Mouse (Mus musculus) kidney, embryonic 15.5 days (tissue): ENCODE data around the gene Ldb2. TPM values are rescaled to one million over a fixed set of nuclear protein-coding genes. Genes with fewer than 3 reads are reported as not detected.

Source experiments
- ATAC-seq: fragments of 200-750 bp; cut with Nextera tagmentation; replicated peaks from 2 replicates; pipeline ENCODE4 v1.8.0; 2017; ENCODE audit warnings: moderate TSS enrichment; ENCODE audit not compliant: low FRiP score
- H3K27ac ChIP-seq: fragments of 300-500 bp; sonication (generic); 2 replicates; pipeline ENCODE4 v1.5.1; 2015; ENCODE audit warnings: mild to moderate bottlenecking, inconsistent platforms
- H3K27me3 ChIP-seq: fragments of 300-500 bp; sonication (generic); 2 replicates; pipeline ENCODE4 v1.6.1; 2015; ENCODE audit warnings: inconsistent platforms
- H3K36me3 ChIP-seq: fragments of 300-500 bp; sonication (generic); 2 replicates; pipeline ENCODE4 v1.6.1; 2015; ENCODE audit warnings: inconsistent platforms
- H3K4me1 ChIP-seq: fragments of 300-500 bp; sonication (generic); 2 replicates; pipeline ENCODE4 v1.6.1; 2015; ENCODE audit warnings: inconsistent platforms
- H3K4me2 ChIP-seq: fragments of 300-500 bp; sonication (generic); 2 replicates; pipeline ENCODE4 v1.6.1; 2015; ENCODE audit warnings: moderate library complexity, mild to moderate bottlenecking, inconsistent platforms
- H3K4me3 ChIP-seq: fragments of 300-500 bp; sonication (generic); replicated peaks from 2 replicates; pipeline ENCODE4 v1.5.1; 2015; ENCODE audit warnings: mild to moderate bottlenecking, inconsistent platforms
- H3K9ac ChIP-seq: fragments of 300-500 bp; sonication (generic); 2 replicates; pipeline ENCODE4 v1.6.1; 2015; ENCODE audit warnings: mild to moderate bottlenecking, inconsistent platforms
- H3K9me3 ChIP-seq: fragments of 300-500 bp; sonication (generic); replicated peaks from 2 replicates; pipeline ENCODE4 v1.6.1; 2016; ENCODE audit warnings: inconsistent platforms
- WGBS: fragments of 180-500 bp; shearing (Covaris S2); methylation state at CpG from one replicate; pipeline ENCODE4 v1.1.7; 2015; ENCODE audit warnings: mixed read lengths; 5-methylcytosine and 5-hydroxymethylcytosine counted together
- polyA plus RNA-seq: library from polyadenylated mRNA; unstranded; fragments of >200 nt; fragmentation: Nextera tagmentation; extraction: Ambion mirVana; gene quantifications from 2 replicates; pipeline ENCODE4 v1.2.1, GENCODE M21; 2015

The Ldb2 gene
- polyA plus RNA-seq, 1 experiment from 2014 or later, result 89.7 TPM

DNA sequence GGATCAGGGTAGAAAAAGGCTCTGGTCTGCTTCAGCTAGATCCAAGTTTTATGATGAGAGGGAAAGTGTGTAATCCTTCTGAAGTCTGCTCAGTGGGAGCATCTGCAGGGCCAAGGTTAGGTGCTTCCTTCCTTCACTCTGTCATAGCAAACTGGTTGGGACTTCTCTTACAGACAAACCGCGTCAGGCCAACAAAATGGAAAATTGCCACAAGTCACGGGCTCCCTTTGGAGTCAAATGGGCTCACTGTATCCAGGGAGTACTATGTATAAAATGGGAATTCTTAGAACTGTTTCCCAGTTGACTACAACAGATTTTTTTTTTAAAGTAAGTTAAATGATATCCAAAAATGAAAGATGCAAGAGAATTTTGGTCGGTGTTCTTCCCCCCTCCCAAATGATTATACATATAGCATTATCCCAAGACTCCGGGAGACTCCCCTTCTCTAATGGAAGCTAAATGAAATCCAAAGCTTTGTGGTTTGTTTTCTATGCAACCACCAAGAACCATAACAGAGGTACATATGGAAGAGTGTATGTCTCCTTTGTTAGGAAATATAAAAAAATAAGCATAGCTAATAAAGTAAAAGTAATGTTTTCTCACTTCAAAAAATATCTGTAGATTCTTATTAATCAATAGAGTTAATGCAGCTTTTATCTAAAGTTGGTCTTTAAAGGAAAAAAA lies 262.0 kb downstream of the Ldb2 start:
- no peak for ATAC-seq
- 94% methylated on average over 5 of the region's 5 CpGs for WGBS
- no peak overlapping the region for H3K9ac ChIP-seq
- H3K4me1 ChIP-seq, result 0 out of 2 replicates have a peak, but pooled peaks cover 1% of the 10 kb centered on the region
- H3K27ac ChIP-seq, result no peak overlapping the region
- H3K9me3 ChIP-seq, result no peaks in the 10 kb centered on the region
- H3K4me3 ChIP-seq, result no peak overlapping the region
- H3K4me2 ChIP-seq, result no peak overlapping the region
- no peaks in the 10 kb centered on the region for H3K27me3 ChIP-seq
- H3K36me3 ChIP-seq, result peaks cover 9% of the 10 kb centered on the region; the same call in 1 of the 2 replicates

DNA sequence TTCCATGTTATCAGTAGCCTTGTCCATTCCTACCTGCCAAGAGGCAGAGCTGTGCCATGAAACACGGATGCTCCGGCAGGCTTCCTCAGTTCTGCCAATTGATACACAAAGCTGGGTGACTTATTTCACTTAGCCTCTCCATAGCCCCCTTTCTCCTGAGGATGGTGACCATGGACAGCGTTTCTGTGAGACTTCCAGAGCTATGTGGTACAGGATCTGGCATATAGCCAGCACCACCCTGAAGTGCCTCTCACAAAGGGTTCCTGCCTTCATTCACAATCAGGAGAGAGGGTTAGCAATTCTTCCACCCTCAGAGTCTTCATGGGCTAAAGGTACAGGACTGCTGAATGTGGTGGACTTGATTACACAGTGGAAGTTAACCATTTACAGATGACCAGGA lies 270.0 kb downstream of the Ldb2 start:
- Histone ChIP-seq H3K9me3 (no peaks in the 10 kb centered on the region), H3K36me3 (no peaks in the 10 kb centered on the region), H3K27me3 (no peaks in the 10 kb centered on the region), H3K4me1 (no peaks in the 10 kb centered on the region), H3K27ac (no peak overlapping the region), H3K9ac (no peak overlapping the region), H3K4me2 (no peak overlapping the region), H3K4me3 (no peak overlapping the region)
- ATAC-seq, result peak; percentile 46; the same call in 1 of the 2 replicates
- 73% methylated on average over 3 of the region's 3 CpGs for WGBS

DNA sequence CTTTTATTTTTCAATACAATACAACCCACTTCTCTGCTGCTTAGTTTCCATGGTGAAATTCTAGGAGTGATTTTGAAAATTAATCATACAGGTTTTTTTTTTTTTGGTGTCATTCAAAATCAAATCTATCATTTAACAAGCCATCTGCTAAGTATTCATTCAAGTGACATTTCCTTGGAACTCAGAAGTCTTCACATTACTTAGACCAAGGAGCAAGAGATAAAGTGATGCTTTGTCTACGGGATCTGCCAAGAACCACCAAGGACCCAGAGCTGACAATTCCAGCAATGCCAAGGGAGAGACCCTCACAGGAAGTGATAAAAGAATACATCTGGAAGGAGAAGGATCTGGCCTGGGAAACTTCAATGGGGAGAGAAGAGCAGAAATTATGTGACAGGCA lies 270.5 kb downstream of the Ldb2 start:
- no peak for ATAC-seq
- no peak overlapping the region for H3K4me3 ChIP-seq
- no peak overlapping the region for H3K4me2 ChIP-seq
- no peaks in the 10 kb centered on the region for H3K4me1 ChIP-seq
- H3K9ac ChIP-seq, result no peak overlapping the region
- WGBS, result 86% methylated on average over 1 of the region's 1 CpGs
- H3K9me3 ChIP-seq, result no peaks in the 10 kb centered on the region
- no peaks in the 10 kb centered on the region for H3K27me3 ChIP-seq
- no peaks in the 10 kb centered on the region for H3K36me3 ChIP-seq
- H3K27ac ChIP-seq, result no peak overlapping the region

DNA sequence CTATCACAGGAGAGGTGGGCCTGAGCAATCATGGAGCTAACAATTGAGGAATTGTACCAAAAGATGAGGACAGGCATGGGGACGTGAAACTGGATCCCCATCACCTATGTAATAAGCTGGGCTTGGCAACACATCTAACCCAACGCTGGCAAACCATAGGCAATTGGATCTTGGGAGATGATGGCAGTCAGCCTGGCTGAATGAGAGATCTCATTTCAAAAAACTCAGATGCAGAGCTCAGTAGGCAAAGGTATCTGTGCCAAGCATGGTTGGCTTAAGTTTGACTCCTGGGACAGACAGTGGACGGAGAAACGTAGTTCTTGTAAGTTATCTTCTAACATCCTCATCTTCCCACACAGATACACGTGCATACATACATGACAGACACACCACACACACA lies 294.3 kb downstream of the Ldb2 start:
- no peaks in the 10 kb centered on the region for H3K9me3 ChIP-seq
- H3K27ac ChIP-seq, result no peak overlapping the region
- no peaks in the 10 kb centered on the region for H3K4me1 ChIP-seq
- 86% methylated on average over 5 of the region's 5 CpGs for WGBS
- no peak overlapping the region for H3K4me2 ChIP-seq
- H3K9ac ChIP-seq, result no peak overlapping the region
- H3K27me3 ChIP-seq, result no peaks in the 10 kb centered on the region
- no peak overlapping the region for H3K4me3 ChIP-seq
- H3K36me3 ChIP-seq, result peaks cover 4% of the 10 kb centered on the region; the same call in 1 of the 2 replicates
- ATAC-seq, result no peak

DNA sequence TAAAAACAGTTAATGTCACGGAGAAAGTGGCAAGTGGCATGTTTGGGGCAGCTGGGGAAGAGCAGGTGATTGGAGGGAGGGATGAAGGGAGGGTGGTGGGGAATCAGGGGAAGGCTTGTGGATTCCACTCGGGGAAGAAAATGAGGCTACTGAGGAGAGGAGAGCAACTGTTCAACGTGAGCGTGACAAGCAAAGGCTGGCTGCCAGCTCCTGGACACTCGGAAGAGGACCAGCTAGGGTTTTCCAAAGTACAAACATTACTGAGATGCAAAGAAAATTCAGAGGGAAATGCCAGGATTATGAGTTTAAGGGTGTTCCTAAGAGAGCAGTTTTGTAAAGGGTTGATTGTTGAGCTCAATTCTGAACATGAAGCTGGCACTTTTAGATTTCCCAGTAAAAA lies 294.7 kb downstream of the Ldb2 start:
- H3K4me2 ChIP-seq, result no peak overlapping the region
- no peak overlapping the region for H3K27ac ChIP-seq
- H3K9me3 ChIP-seq, result no peaks in the 10 kb centered on the region
- no peak for ATAC-seq
- H3K9ac ChIP-seq, result no peak overlapping the region
- H3K4me1 ChIP-seq, result no peaks in the 10 kb centered on the region
- WGBS, result 77% methylated on average over 5 of the region's 5 CpGs
- peaks cover 3% of the 10 kb centered on the region; the same call in 1 of the 2 replicates for H3K36me3 ChIP-seq
- no peaks in the 10 kb centered on the region for H3K27me3 ChIP-seq
- no peak overlapping the region for H3K4me3 ChIP-seq

DNA sequence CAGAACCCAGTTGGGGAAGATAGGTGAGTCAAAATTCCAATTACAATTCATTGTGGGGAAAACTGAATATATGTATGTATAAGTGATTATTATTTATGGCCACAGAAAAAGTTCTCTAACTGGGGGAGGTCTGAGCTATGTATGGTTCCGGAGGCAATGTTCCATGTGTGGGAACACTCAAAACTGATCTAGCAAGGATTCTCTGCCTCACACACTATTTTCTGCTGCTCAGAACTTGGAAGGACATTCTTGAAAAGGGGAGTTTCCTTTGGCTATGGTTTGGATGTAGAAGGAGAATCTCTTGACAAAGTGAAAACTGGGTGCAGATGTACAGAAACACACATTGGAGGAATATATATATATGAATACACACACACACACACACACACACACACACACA lies 301.3 kb downstream of the Ldb2 start:
- H3K27ac ChIP-seq, result no peak overlapping the region
- no peaks in the 10 kb centered on the region for H3K27me3 ChIP-seq
- no peak for ATAC-seq
- H3K9ac ChIP-seq, result no peak overlapping the region
- no peaks in the 10 kb centered on the region for H3K4me1 ChIP-seq
- H3K9me3 ChIP-seq, result no peaks in the 10 kb centered on the region
- no peaks in the 10 kb centered on the region for H3K36me3 ChIP-seq
- WGBS, result 92% methylated on average over 1 of the region's 1 CpGs
- H3K4me3 ChIP-seq, result no peak overlapping the region
- no peak overlapping the region for H3K4me2 ChIP-seq

DNA sequence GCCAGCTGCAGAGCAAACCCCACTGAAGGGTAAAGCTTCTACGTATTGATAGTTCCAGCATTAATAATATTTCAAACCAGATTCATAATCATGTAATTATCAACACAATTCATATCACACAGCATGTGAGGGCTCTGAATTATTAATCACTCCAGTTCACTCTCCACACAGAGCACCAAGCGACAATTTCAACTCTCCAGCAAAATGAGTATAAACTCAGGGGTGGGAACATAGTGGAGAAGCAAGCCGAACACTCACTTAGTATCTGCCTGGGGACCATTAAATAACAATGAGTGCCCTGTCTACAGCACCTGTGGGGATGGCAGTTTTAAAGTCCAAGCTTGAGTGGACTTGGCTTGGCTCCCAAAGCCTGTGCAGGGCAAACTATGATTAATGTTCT lies 302.6 kb downstream of the Ldb2 start:
- Histone ChIP-seq H3K9me3 (no peaks in the 10 kb centered on the region), H3K9ac (no peak overlapping the region), H3K27me3 (no peaks in the 10 kb centered on the region), H3K36me3 (no peaks in the 10 kb centered on the region), H3K4me1 (no peaks in the 10 kb centered on the region), H3K4me2 (no peak overlapping the region), H3K27ac (no peak overlapping the region), H3K4me3 (no peak overlapping the region)
- no peak for ATAC-seq
- WGBS, result 77% methylated on average over 3 of the region's 3 CpGs

DNA sequence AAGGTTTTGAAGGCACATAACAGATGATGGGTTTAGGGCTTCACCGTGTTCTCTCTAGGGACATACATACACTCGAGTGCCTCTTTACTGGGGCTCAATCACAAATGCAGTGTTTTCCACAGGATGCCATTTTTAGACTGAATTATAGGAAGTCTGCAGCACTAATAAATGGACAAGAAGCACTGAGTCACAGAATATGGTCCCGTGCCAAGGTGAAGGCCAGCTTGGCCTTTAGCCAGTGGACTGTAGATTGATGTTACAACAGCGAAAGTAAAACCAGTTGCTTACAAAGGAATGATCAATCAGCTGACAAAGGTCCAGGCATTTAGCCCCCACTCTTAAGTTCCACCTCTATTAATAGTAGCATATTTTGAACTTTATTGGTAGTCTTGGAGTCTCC lies 304.4 kb downstream of the Ldb2 start:
- ATAC-seq, result no peak
- Histone ChIP-seq H3K4me2 (no peak overlapping the region), H3K27ac (0 out of 2 replicates have a peak overlapping the region, but pooled peaks have one; percentile 13), H3K36me3 (no peaks in the 10 kb centered on the region), H3K27me3 (no peaks in the 10 kb centered on the region), H3K9ac (no peak overlapping the region), H3K9me3 (no peaks in the 10 kb centered on the region), H3K4me3 (no peak overlapping the region), H3K4me1 (no peaks in the 10 kb centered on the region)
- 59% methylated on average over 4 of the region's 4 CpGs for WGBS

DNA sequence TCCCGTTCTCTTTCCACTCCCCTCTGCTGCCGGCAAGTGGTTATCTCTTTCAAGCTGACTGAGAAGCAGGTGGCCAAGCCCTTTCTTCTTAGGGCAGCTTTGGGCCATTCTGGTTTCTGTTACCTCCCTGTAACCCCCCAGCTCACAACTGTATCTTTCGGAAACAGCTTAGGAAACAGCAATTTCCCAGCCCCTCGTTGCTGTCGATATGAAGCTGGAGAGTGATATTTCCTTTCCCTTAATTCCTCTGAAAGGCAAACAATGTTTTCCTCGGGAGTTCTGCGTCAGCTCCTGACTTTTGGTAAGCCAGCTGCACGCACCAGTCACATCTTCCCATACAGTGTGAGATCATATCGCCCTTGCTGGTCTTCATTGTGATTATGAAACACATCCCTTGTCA lies 305.3 kb downstream of the Ldb2 start:
- Histone ChIP-seq H3K4me2 (no peak overlapping the region), H3K27ac (no peak overlapping the region), H3K9ac (no peak overlapping the region), H3K36me3 (no peaks in the 10 kb centered on the region), H3K4me3 (no peak overlapping the region), H3K4me1 (no peaks in the 10 kb centered on the region), H3K27me3 (no peaks in the 10 kb centered on the region), H3K9me3 (no peaks in the 10 kb centered on the region)
- ATAC-seq, result no peak
- 67% methylated on average over 9 of the region's 9 CpGs for WGBS

DNA sequence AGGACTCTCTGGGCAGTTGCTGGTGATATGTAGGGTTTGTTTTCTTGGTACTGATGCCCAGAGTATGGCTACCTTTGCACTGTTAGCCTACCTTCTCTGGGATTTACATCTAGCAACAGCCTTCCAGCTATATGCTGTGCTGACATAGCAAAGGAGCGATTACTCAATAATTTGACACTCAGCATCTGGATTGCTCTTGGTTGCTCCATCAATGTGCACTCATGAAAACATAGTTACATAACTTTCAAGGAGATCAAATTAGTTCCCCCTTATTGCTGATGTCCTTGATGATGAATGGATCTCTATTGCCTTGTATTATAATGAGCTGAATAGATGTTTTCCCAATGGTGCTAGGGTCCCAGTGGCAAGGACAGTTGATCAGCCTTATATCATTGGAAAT lies 308.0 kb downstream of the Ldb2 start:
- Histone ChIP-seq H3K9me3 (no peaks in the 10 kb centered on the region), H3K36me3 (no peaks in the 10 kb centered on the region), H3K4me2 (no peak overlapping the region), H3K4me1 (no peaks in the 10 kb centered on the region), H3K9ac (no peak overlapping the region), H3K27ac (no peak overlapping the region), H3K4me3 (no peak overlapping the region), H3K27me3 (no peaks in the 10 kb centered on the region)
- 98% methylated on average over 1 of the region's 1 CpGs for WGBS
- no peak for ATAC-seq

DNA sequence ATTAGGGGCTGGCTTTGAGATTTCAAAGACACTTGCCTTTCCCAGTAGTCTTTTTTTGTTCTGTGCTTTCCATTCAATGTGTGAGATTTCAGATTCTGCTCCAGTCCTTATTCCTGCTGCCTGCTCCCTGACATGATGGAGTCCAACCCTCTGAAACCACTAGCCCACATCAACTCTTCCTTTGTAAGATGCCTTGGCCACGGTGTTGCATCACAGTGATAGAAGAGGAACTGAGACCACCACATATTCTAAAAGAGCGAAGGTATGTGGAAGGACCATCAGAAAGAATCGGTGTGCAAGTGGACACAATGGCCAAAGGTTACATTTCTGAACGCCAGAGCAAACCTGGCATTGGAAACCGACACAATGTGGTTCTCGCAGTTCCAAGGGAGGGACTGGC lies 309.0 kb downstream of the Ldb2 start:
- Histone ChIP-seq H3K4me3 (no peak overlapping the region), H3K27me3 (no peaks in the 10 kb centered on the region), H3K27ac (no peak overlapping the region), H3K9ac (no peak overlapping the region), H3K36me3 (no peaks in the 10 kb centered on the region), H3K4me1 (no peaks in the 10 kb centered on the region), H3K9me3 (no peaks in the 10 kb centered on the region), H3K4me2 (no peak overlapping the region)
- 92% methylated on average over 6 of the region's 6 CpGs for WGBS
- ATAC-seq, result no peak

DNA sequence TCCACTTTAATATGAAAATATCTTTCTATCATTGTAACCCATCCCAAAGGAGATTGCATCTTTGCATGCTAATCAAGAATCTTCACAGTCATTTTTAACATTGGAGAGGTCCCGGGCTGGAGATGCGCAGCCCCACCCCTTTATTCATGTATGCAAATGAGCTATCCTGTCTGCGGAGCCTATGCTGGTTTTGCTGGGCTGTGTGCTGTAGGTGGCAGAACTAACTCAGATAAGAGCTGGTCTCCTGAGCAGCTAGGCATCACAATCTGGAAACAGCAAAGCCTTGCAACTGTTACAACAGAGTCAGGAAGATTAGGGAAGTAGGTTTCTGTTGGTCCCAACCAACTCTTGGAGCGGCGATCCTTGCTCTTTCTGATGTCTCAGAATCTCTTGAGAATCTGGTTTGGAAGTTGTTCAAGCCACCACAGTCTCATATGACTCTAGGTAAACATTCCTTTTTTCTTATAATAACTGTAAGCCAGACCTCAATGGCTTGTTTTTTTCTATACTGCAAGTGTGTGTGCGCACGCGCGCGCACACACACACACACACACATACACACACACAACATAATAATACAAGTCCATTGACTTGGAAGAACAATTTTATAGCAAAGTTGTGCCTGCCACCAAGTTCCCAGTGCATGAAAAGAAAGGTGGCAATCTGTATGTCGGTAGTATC lies 315.9 kb downstream of the Ldb2 start:
- ATAC-seq, result 0 out of 2 replicates have a peak, but pooled peaks have one; percentile 46
- Histone ChIP-seq H3K27me3 (no peaks in the 10 kb centered on the region), H3K4me2 (no peak overlapping the region), H3K36me3 (no peaks in the 10 kb centered on the region), H3K4me1 (0 out of 2 replicates have a peak, but pooled peaks cover 9% of the 10 kb centered on the region), H3K9me3 (no peaks in the 10 kb centered on the region), H3K9ac (no peak overlapping the region), H3K4me3 (no peak overlapping the region), H3K27ac (no peak overlapping the region)
- 68% methylated on average over 11 of the region's 11 CpGs for WGBS
